Mouse (Mus musculus) bone marrow, adult 2 months (tissue): Measurements from ENCODE around the gene Lamb2. TPM values are rescaled to one million over a fixed set of nuclear protein-coding genes. Genes with fewer than 3 reads are reported as not detected.

ENCODE experiments used
- H3K27ac ChIP-seq: fragments of 200-500 bp; 2 replicates; pipeline ENCODE4 v1.5.1; 2012; ENCODE audit warnings: low read depth, mild to moderate bottlenecking, control low read depth, inconsistent platforms, low read length; ENCODE audit not compliant: control insufficient read depth, poor library complexity, insufficient read depth
- H3K4me1 ChIP-seq: fragments of 200-500 bp; 2 replicates; pipeline ENCODE4 v1.6.1; 2011; ENCODE audit warnings: low read length; ENCODE audit not compliant: control insufficient read depth, insufficient read depth
- H3K4me3 ChIP-seq: fragments of 200-500 bp; replicated peaks from 2 replicates; pipeline ENCODE3; 2011; ENCODE audit warnings: mild to moderate bottlenecking, low read depth, low read length, control low read depth; ENCODE audit not compliant: control insufficient read depth
- CTCF ChIP-seq: fragments of 200-500 bp; IDR thresholded peaks from 2 replicates; pipeline ENCODE4 v1.5.1; 2011; ENCODE audit warnings: low read length, control low read depth; ENCODE audit not compliant: control insufficient read depth, insufficient read depth
- POLR2A ChIP-seq: fragments of 200-500 bp; IDR thresholded peaks from 2 replicates; pipeline ENCODE4 v1.6.1; 2011; ENCODE audit warnings: low read depth, mild to moderate bottlenecking, control low read depth, low read length, borderline replicate concordance; ENCODE audit not compliant: control insufficient read depth
- WGBS: fragments of 180-500 bp; shearing (Covaris S2); methylation state at CpG from one replicate; pipeline ENCODE4 v1.1.7; 2018; 5-methylcytosine and 5-hydroxymethylcytosine counted together
- polyA plus RNA-seq: library from polyadenylated mRNA; stranded (reverse); fragments of >200 nt; gene quantifications from 2 replicates; pipeline ENCODE4 v1.2.4, GENCODE M21; 2011; ENCODE audit warnings: low replicate concordance; ENCODE audit not compliant: missing spikeins, insufficient read depth, insufficient read length

Lamb2 gene
- polyA plus RNA-seq, 1 experiment = 9.0 TPM

- Histone ChIP-seq H3K27ac (no peak overlapping the region), H3K4me1 (no peaks in the 10 kb centered on the region), H3K4me3 (no peak overlapping the region)
- WGBS = 67% methylated on average over 12 of the region's 12 CpGs
- TF ChIP-seq POLR2A = no peak
Measured at GRCm38 (mm10) chr9:108455747-108456571, 23.6 kb upstream of the Lamb2 start.

GRCm38 (mm10) chr9:108456953-108457352 lies 22.6 kb upstream of the Lamb2 start:
- TF ChIP-seq CTCF = no peak
- TF ChIP-seq POLR2A = no peak
- WGBS = 87% methylated on average over 10 of the region's 10 CpGs
- H3K4me1 ChIP-seq = peaks cover 2% of the 10 kb centered on the region
- H3K27ac ChIP-seq = no peak overlapping the region
- no peak overlapping the region for H3K4me3 ChIP-seq

- 65% methylated on average over 1 of the region's 1 CpGs for WGBS
- H3K27ac ChIP-seq = no peak overlapping the region
- peak overlapping the region; percentile 76 for H3K4me3 ChIP-seq
- TF ChIP-seq CTCF (no peak), POLR2A (no peak)
- peaks cover 2% of the 10 kb centered on the region for H3K4me1 ChIP-seq
Measured at GRCm38 (mm10) chr9:108459939-108460318, 19.6 kb upstream of the Lamb2 start.

- TF ChIP-seq POLR2A (peak; percentile 48; the same call in 1 of the 2 replicates), CTCF (no peak)
- WGBS = under 1% methylated on average over 50 of the region's 52 CpGs
- Histone ChIP-seq H3K4me1 (peaks cover 2% of the 10 kb centered on the region), H3K27ac (peak within 1 kb of the TSS; percentile 55), H3K4me3 (peak within 1 kb of the TSS; percentile 76)
Measured at GRCm38 (mm10) chr9:108460319-108461178, 19.0 kb upstream of the Lamb2 start, which contains the start of gene Ccdc71. Gene Ccdc71 (plus strand): TSS chr9:108460527.

GRCm38 (mm10) chr9:108461181-108461631 lies 18.3 kb upstream of the Lamb2 start, which contains the start of gene Klhdc8b:
Gene Klhdc8b (minus strand): TSS chr9:108461581.
- TF ChIP-seq POLR2A (no peak), CTCF (no peak)
- peak within 1 kb of the TSS; percentile 76 for H3K4me3 ChIP-seq
- H3K27ac ChIP-seq = peak within 1 kb of the TSS; percentile 55
- H3K4me1 ChIP-seq = peaks cover 2% of the 10 kb centered on the region
- 35% methylated on average over 11 of the region's 11 CpGs for WGBS

- Histone ChIP-seq H3K4me3 (peak overlapping the region; percentile 26), H3K27ac (no peak overlapping the region), H3K4me1 (peaks cover 2% of the 10 kb centered on the region)
- 89% methylated on average over 5 of the region's 5 CpGs for WGBS
- no peak for TF ChIP-seq CTCF
- TF ChIP-seq POLR2A = no peak
Measured at GRCm38 (mm10) chr9:108461675-108462074, 17.9 kb upstream of the Lamb2 start.

- Histone ChIP-seq H3K4me1 (peaks cover 2% of the 10 kb centered on the region), H3K4me3 (no peak overlapping the region), H3K27ac (no peak overlapping the region)
- no peak for TF ChIP-seq CTCF
- TF ChIP-seq POLR2A = no peak
- WGBS = 84% methylated on average over 10 of the region's 10 CpGs
Measured at GRCm38 (mm10) chr9:108462192-108462591, 17.3 kb upstream of the Lamb2 start.

GRCm38 (mm10) chr9:108463713-108464112 lies 15.8 kb upstream of the Lamb2 start:
- no peak overlapping the region for H3K27ac ChIP-seq
- WGBS = 95% methylated on average over 9 of the region's 9 CpGs
- peaks cover 2% of the 10 kb centered on the region for H3K4me1 ChIP-seq
- H3K4me3 ChIP-seq = no peak overlapping the region
- TF ChIP-seq CTCF (no peak), POLR2A (no peak)
